Comparison of ENCODE assay signal across 30 mouse cellular contexts in the genomic region with DNA sequence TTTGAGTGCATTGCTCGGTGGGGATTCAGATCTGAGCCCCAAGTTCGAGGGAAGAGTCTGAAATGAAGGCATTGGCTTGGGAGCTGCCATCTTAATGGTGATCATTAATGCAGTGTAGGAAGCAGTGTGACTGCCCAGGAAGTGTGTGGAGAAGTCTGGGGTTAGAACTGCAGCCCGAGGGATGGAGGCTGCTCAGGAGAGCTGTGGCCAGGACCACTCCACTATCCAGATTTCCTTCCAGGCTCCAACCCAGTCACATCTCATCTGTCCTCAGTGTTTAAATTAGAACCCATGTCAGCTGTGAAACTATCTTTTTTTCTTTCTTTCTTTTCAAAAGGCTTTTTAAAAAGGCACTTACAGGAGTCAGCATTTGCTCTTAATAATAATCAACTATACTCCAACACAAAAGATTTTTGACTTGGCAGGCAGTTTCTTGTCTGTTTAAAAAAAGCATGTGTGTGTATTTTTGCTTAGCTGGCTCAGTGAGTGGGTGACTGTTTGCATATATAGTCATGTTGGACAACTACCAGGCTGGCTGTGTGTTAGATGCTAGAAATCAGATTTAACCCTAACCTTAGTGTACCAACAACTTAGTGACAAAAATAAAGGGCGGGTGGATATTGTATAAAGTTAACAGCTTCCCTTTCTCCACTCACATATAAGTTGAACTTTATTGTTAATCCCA. TPM values are rescaled to one million over a fixed set of nuclear protein-coding genes. Genes with fewer than 3 reads are reported as not detected.
A peak's percentile ranks its signal among the peaks of the same experiment; 100 is the strongest.
DNase-seq lines count a peak whose midpoint lies in the region; ATAC-seq and TF ChIP-seq lines count a peak whose summit lies in the region.
"Had no signal": no experiment of that assay in that cellular context is flagged by ENCODE, and none has a peak within 500 bp of the region (broad histone marks: within the 10 kb centered on the region; RNA-seq: fewer than 3 reads in every experiment).

No protein-coding gene starts in this region.

- WGBS in lung, postnatal 0 days: 67% methylated on average over 4 of the region's 4 CpGs
- WGBS in embryonic facial prominence, embryonic 15.5 days: 66% methylated on average over 4 of the region's 4 CpGs
- WGBS in stomach, embryonic 16.5 days: 72% methylated on average over 4 of the region's 4 CpGs

- no peak for TF ChIP-seq CTCF in lung, postnatal 0 days (IDR thresholded peaks at IDR 0.05)

- H3K27me3 ChIP-seq in lung, postnatal 0 days (replicated peaks; ENCODE audit: insufficient read depth, low read length): no peaks in the 10 kb centered on the region
- no peaks in the 10 kb centered on the region for H3K27me3 ChIP-seq in embryonic facial prominence, embryonic 15.5 days
- H3K27me3 ChIP-seq in stomach, embryonic 16.5 days (ENCODE audit: control insufficient read depth, insufficient read depth, low read length): no peaks in the 10 kb centered on the region
- H3K27me3 ChIP-seq: forebrain, embryonic 12.5 days; heart, embryonic 13.5 days; limb, embryonic 15.5 days; liver, embryonic 15.5 days; midbrain, embryonic 12.5 days; neural tube, embryonic 13.5 days had no signal

- no peak overlapping the region for H3K9ac ChIP-seq in lung, postnatal 0 days (replicated peaks; ENCODE audit: low read depth)
- H3K9ac ChIP-seq in embryonic facial prominence, embryonic 15.5 days: no peak overlapping the region
- no peak overlapping the region for H3K9ac ChIP-seq in stomach, embryonic 16.5 days (ENCODE audit: low read length)
- H3K9ac ChIP-seq: forebrain, embryonic 12.5 days; heart, embryonic 13.5 days; hindbrain, embryonic 14.5 days; limb, embryonic 15.5 days; liver, embryonic 15.5 days; midbrain, embryonic 12.5 days; neural tube, embryonic 13.5 days had no signal

- H3K4me2 ChIP-seq in lung, postnatal 0 days (replicated peaks; ENCODE audit: low read depth, low read length): no peak overlapping the region
- H3K4me2 ChIP-seq in embryonic facial prominence, embryonic 15.5 days (replicated peaks): no peak overlapping the region
- no peak overlapping the region for H3K4me2 ChIP-seq in stomach, embryonic 16.5 days (ENCODE audit: low read depth, low read length)
- H3K4me2 ChIP-seq: forebrain, embryonic 12.5 days; heart, embryonic 13.5 days; hindbrain, embryonic 14.5 days; limb, embryonic 15.5 days; liver, embryonic 15.5 days; midbrain, embryonic 12.5 days; neural tube, embryonic 13.5 days had no signal

- no peak overlapping the region for H3K4me3 ChIP-seq in lung, postnatal 0 days (ENCODE audit: low read depth, low read length)
- no peak overlapping the region for H3K4me3 ChIP-seq in embryonic facial prominence, embryonic 15.5 days (replicated peaks)
- H3K4me3 ChIP-seq in stomach, embryonic 16.5 days (replicated peaks; ENCODE audit: low read length): no peak overlapping the region
- H3K4me3 ChIP-seq: erythroblast, embryonic 14.5 days; forebrain, embryonic 12.5 days; heart, embryonic 13.5 days; limb, embryonic 10.5 days; limb, embryonic 15.5 days; liver, embryonic 15.5 days; megakaryocyte, embryonic 14.5 days; midbrain, embryonic 12.5 days; neural tube, embryonic 13.5 days had no signal

- no peaks in the 10 kb centered on the region for H3K36me3 ChIP-seq in lung, postnatal 0 days (ENCODE audit: insufficient read depth, low read length)
- no peaks in the 10 kb centered on the region for H3K36me3 ChIP-seq in embryonic facial prominence, embryonic 15.5 days
- no peaks in the 10 kb centered on the region for H3K36me3 ChIP-seq in stomach, embryonic 16.5 days (ENCODE audit: control insufficient read depth, insufficient read depth, low read length)
- H3K36me3 ChIP-seq: heart, embryonic 13.5 days; limb, embryonic 15.5 days; liver, embryonic 15.5 days had no signal

- DNase-seq in frontal cortex, postnatal 10 days (ENCODE audit: low spot score in 2 of 2): no peak
- peak; percentile 46 for DNase-seq in lung, postnatal 0 days (ENCODE audit: low spot score)
- no peak for DNase-seq in lung, postnatal 14 days
- DNase-seq in testis, postnatal 14 days (ENCODE audit: low spot score): no peak
- no peak for DNase-seq in liver
- DNase-seq: adrenal gland, adult 8-10 months; cerebellum, adult 8-10 months; cerebellum, postnatal 25 days; gastrocnemius, postnatal 10 days; heart, postnatal 10 days; kidney, adult 8-10 months; kidney, postnatal 4 days; layer of hippocampus, postnatal 36 days; lung, postnatal 4 days; thymus, postnatal 4 days had no signal

- H3K27ac ChIP-seq in lung, postnatal 0 days (ENCODE audit: low read length): peak overlapping the region; percentile 1; the same call in 1 of the 2 replicates
- peak overlapping the region; percentile 68 for H3K27ac ChIP-seq in embryonic facial prominence, embryonic 15.5 days (replicated peaks)
- peak overlapping the region; percentile 36 for H3K27ac ChIP-seq in stomach, embryonic 16.5 days (ENCODE audit: low read length)
- H3K27ac ChIP-seq: forebrain, embryonic 12.5 days; heart, embryonic 13.5 days; hindbrain, embryonic 14.5 days; kidney, postnatal 0 days; limb, embryonic 10.5 days; limb, embryonic 15.5 days; liver, embryonic 15.5 days; midbrain, embryonic 12.5 days; neural tube, embryonic 13.5 days had no signal

- no peaks in the 10 kb centered on the region for H3K9me3 ChIP-seq in lung, postnatal 0 days (ENCODE audit: low read length)
- no peaks in the 10 kb centered on the region for H3K9me3 ChIP-seq in embryonic facial prominence, embryonic 15.5 days (replicated peaks)
- H3K9me3 ChIP-seq in stomach, embryonic 16.5 days (replicated peaks; ENCODE audit: control insufficient read depth, low read length): no peaks in the 10 kb centered on the region
- H3K9me3 ChIP-seq: forebrain, embryonic 12.5 days; heart, embryonic 13.5 days; limb, embryonic 10.5 days; limb, embryonic 15.5 days; liver, embryonic 15.5 days; megakaryocyte, embryonic 14.5 days; midbrain, embryonic 12.5 days; neural tube, embryonic 13.5 days had no signal

- peaks cover 10% of the 10 kb centered on the region for H3K4me1 ChIP-seq in lung, postnatal 0 days (ENCODE audit: insufficient read depth, low read depth, low read length)
- peaks cover 41% of the 10 kb centered on the region for H3K4me1 ChIP-seq in embryonic facial prominence, embryonic 15.5 days
- H3K4me1 ChIP-seq in stomach, embryonic 16.5 days (ENCODE audit: control insufficient read depth, insufficient read depth, low read length): peaks cover 26% of the 10 kb centered on the region
- H3K4me1 ChIP-seq: liver, embryonic 15.5 days had no signal

- no peak for TF ChIP-seq EP300 in lung, postnatal 0 days (IDR thresholded peaks at IDR 0.05)

- ATAC-seq in frontal cortex, adult (ENCODE audit: low TSS enrichment): peak; percentile 62; the same call in 1 of the 2 replicates
- ATAC-seq in lung, postnatal 0 days: no peak
- no peak for ATAC-seq in embryonic facial prominence, embryonic 15.5 days (ENCODE audit: insufficient number of reproducible peaks, low FRiP score, low TSS enrichment, low read depth)
- no peak for ATAC-seq in stomach, embryonic 16.5 days (ENCODE audit: insufficient read depth, low FRiP score)
- ATAC-seq: CD4-positive, CD25-positive, alpha-beta regulatory T cell, adult 4 months had no signal

RNA-seq across cellular contexts. Expression of a gene that starts 48.8 kb away (rescaled TPM):
- 534 and 635 TPM in 2 replicates for polyA plus RNA-seq in lung, postnatal 0 days (2015; fragmentation: Nextera tagmentation; extraction: Ambion mirVana)
- polyA plus RNA-seq in embryonic facial prominence, embryonic 15.5 days (2015; fragmentation: Nextera tagmentation; extraction: Ambion mirVana): 465 and 514 TPM in 2 replicates
- polyA plus RNA-seq in stomach, embryonic 16.5 days (2015; fragmentation: Nextera tagmentation; extraction: Ambion mirVana): 568 and 650 TPM in 2 replicates

Comparison
In these comparisons a context has a peak if more than half of its experiments do, and no peak if none do; other contexts are left out.
1. H3K27ac ChIP-seq: peak in every context shown above with its lines; median percentile 68 in embryonic facial prominence, embryonic 15.5 days; 36 in stomach, embryonic 16.5 days; 1 in lung, postnatal 0 days.